Mouse (Mus musculus) spleen, adult 2 months (tissue): ENCODE results near the gene Erv3.

Experiments
- CTCF ChIP-seq: fragments of 200-500 bp; IDR thresholded peaks from 2 replicates; pipeline ENCODE4 v1.5.1; 2011; ENCODE audit warnings: mild to moderate bottlenecking, inconsistent platforms; ENCODE audit not compliant: insufficient read depth, insufficient read length, insufficient replicate concordance; ENCODE audit errors: extremely low read depth
- POLR2A ChIP-seq: fragments of 200-500 bp; IDR thresholded peaks from 2 replicates; pipeline ENCODE4 v1.6.1; 2011; ENCODE audit warnings: low read depth, low read length, inconsistent platforms

GRCm38 (mm10) chr2:131820932-131821707 is 38.4 kb downstream of the Erv3 start:
- TF ChIP-seq POLR2A = no peak
- peak; percentile 23; the same call in 1 of the 2 replicates for TF ChIP-seq CTCF
